Mouse (Mus musculus): ENCODE data around the gene Agrp. TPM values are rescaled to one million over a fixed set of nuclear protein-coding genes. Genes with fewer than 3 reads are reported as not detected.

Gene Agrp
- polyA plus RNA-seq, 1 experiment = not detected

- H3K4me1 ChIP-seq (ENCODE audit: control insufficient read depth, insufficient read depth, low read length) = no peaks in the 10 kb centered on the region
- TF ChIP-seq POLR2A (IDR thresholded peaks at IDR 0.05; ENCODE audit: insufficient read depth, low read length) = no peak
- TF ChIP-seq CTCF (IDR thresholded peaks at IDR 0.05; ENCODE audit: low read depth, low read length) = no peak
- no peak for TF ChIP-seq EP300 (IDR thresholded peaks at IDR 0.05; ENCODE audit: insufficient read depth, low read depth, low read length)
- no peaks in the 10 kb centered on the region for H3K27me3 ChIP-seq (ENCODE audit: control insufficient read depth, insufficient read depth, low read length, poor library complexity, severe bottlenecking)
- H3K4me3 ChIP-seq (ENCODE audit: low read depth, low read length) = no peak overlapping the region
- no peak overlapping the region for H3K9ac ChIP-seq (ENCODE audit: low read depth, poor library complexity, severe bottlenecking)
- H3K36me3 ChIP-seq (ENCODE audit: control insufficient read depth, insufficient read depth, low read length, poor library complexity, severe bottlenecking) = no peaks in the 10 kb centered on the region
- H3K9me3 ChIP-seq (replicated peaks; ENCODE audit: control insufficient read depth, insufficient read depth, low read length, poor library complexity, severe bottlenecking) = no peaks in the 10 kb centered on the region
- H3K27ac ChIP-seq (ENCODE audit: insufficient read depth, low read length) = no peak overlapping the region
Measured at GRCm38 (mm10) chr8:105550083-105550482, 87.1 kb downstream of the Agrp start.

DNA sequence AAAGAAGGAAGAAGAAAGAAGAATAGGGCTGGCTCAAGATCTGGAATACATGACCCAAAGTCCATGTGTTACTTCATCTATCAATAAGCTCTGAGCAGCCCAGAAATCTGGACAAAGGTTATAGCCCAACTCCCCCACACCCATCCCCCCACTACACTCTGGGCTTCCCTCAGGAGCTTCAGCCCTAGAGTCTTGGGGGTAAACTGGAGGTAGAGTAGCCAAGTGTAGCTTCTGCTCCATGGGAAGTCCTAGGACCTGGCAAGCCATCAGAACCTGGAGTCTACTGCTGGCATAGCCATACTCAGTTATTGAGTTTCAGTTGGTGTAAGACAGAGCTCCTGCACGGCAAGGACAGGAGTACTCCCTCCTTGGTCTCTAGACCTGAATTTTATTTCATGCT, 87.7 kb downstream of the Agrp start:
- Histone ChIP-seq H3K4me1 (ENCODE audit: control insufficient read depth, insufficient read depth, low read length) (no peaks in the 10 kb centered on the region), H3K27ac (ENCODE audit: insufficient read depth, low read length) (no peak overlapping the region), H3K9me3 (replicated peaks; ENCODE audit: control insufficient read depth, insufficient read depth, low read length, poor library complexity, severe bottlenecking) (no peaks in the 10 kb centered on the region), H3K27me3 (ENCODE audit: control insufficient read depth, insufficient read depth, low read length, poor library complexity, severe bottlenecking) (no peaks in the 10 kb centered on the region), H3K36me3 (ENCODE audit: control insufficient read depth, insufficient read depth, low read length, poor library complexity, severe bottlenecking) (no peaks in the 10 kb centered on the region), H3K9ac (ENCODE audit: low read depth, poor library complexity, severe bottlenecking) (no peak overlapping the region), H3K4me3 (ENCODE audit: low read depth, low read length) (no peak overlapping the region)
- no peak for TF ChIP-seq EP300 (IDR thresholded peaks at IDR 0.05; ENCODE audit: insufficient read depth, low read depth, low read length)
- TF ChIP-seq CTCF (IDR thresholded peaks at IDR 0.05; ENCODE audit: low read depth, low read length) = no peak
- no peak for TF ChIP-seq POLR2A (IDR thresholded peaks at IDR 0.05; ENCODE audit: insufficient read depth, low read length)

DNA sequence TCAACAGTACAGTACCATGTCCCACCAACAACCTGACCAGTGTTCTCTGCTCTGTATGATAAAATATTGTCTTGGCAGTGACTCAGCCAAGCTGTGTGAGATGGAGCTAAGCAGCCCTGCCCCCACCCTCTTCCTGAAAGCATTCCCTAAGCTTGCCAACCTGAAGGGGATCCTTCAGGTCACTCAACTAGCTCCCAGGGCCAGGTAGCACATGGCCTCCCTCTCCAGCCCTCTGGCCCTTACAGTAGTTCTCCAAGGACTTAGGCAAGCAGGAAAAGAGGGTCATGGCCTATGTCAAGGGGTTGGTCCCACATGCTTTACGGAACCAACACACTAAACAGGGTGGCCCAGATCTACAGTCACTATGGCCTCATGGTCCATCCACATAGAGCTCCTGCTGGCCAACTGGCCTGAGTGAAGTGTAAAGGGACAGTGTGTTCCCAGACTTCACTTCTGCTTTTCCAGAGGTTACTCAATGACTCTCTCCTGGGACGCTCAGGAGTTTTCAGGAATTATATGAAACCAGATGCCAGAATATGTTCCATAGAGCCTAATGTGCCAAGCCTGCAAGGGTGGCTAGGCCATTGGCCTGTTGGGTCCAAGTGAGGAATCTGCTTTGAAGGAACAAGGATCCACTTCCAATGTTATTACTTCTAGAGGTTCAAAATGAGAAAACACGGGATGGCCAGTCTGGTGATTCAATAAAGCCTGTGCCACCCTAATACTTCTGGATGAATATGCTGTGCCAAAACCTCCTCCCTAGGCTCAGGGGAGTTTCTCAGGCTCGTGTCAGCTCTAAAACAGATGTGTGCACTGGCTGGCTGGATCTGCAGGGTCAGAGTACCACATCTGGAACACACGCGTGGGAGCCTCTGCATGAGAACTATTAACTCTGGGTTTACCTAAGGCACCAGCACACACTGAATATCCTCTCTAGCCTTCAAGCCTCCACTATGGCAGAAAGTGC, 90.5 kb downstream of the Agrp start:
- no peak overlapping the region for H3K4me3 ChIP-seq (ENCODE audit: low read depth, low read length)
- H3K9me3 ChIP-seq (replicated peaks; ENCODE audit: control insufficient read depth, insufficient read depth, low read length, poor library complexity, severe bottlenecking) = no peaks in the 10 kb centered on the region
- TF ChIP-seq POLR2A (IDR thresholded peaks at IDR 0.05; ENCODE audit: insufficient read depth, low read length) (no peak), EP300 (IDR thresholded peaks at IDR 0.05; ENCODE audit: insufficient read depth, low read depth, low read length) (no peak), CTCF (IDR thresholded peaks at IDR 0.05; ENCODE audit: low read depth, low read length) (no peak)
- no peak overlapping the region for H3K9ac ChIP-seq (ENCODE audit: low read depth, poor library complexity, severe bottlenecking)
- H3K27me3 ChIP-seq (ENCODE audit: control insufficient read depth, insufficient read depth, low read length, poor library complexity, severe bottlenecking) = no peaks in the 10 kb centered on the region
- H3K27ac ChIP-seq (ENCODE audit: insufficient read depth, low read length) = no peak overlapping the region
- H3K4me1 ChIP-seq (ENCODE audit: control insufficient read depth, insufficient read depth, low read length) = no peaks in the 10 kb centered on the region
- H3K36me3 ChIP-seq (ENCODE audit: control insufficient read depth, insufficient read depth, low read length, poor library complexity, severe bottlenecking) = no peaks in the 10 kb centered on the region

DNA sequence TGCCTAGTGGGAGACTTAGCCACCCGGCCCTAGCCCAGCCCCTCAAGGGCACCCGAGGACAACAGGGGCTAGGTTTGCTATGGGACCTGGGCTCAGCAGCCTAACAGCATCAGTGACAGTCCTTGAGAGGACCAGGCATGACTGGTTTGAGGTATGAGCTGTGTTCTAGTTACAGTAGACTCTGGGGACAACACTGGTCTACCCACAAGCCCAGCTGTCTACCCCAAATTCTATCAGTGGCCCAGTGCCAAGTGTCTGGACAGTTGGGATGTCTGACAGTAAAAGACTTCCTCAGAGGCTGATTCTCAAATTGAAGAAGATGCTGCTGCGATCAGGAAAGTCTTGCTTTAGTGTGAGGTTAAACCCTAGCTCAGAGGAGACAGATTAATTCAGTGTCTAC, 91.9 kb downstream of the Agrp start:
- Histone ChIP-seq H3K27ac (ENCODE audit: insufficient read depth, low read length) (no peak overlapping the region), H3K27me3 (ENCODE audit: control insufficient read depth, insufficient read depth, low read length, poor library complexity, severe bottlenecking) (no peaks in the 10 kb centered on the region), H3K36me3 (ENCODE audit: control insufficient read depth, insufficient read depth, low read length, poor library complexity, severe bottlenecking) (no peaks in the 10 kb centered on the region), H3K9ac (ENCODE audit: low read depth, poor library complexity, severe bottlenecking) (no peak overlapping the region), H3K9me3 (replicated peaks; ENCODE audit: control insufficient read depth, insufficient read depth, low read length, poor library complexity, severe bottlenecking) (no peaks in the 10 kb centered on the region), H3K4me1 (ENCODE audit: control insufficient read depth, insufficient read depth, low read length) (no peaks in the 10 kb centered on the region), H3K4me3 (ENCODE audit: low read depth, low read length) (no peak overlapping the region)
- TF ChIP-seq POLR2A (IDR thresholded peaks at IDR 0.05; ENCODE audit: insufficient read depth, low read length) = no peak
- no peak for TF ChIP-seq CTCF (IDR thresholded peaks at IDR 0.05; ENCODE audit: low read depth, low read length)
- TF ChIP-seq EP300 (IDR thresholded peaks at IDR 0.05; ENCODE audit: insufficient read depth, low read depth, low read length) = no peak

- Histone ChIP-seq H3K27me3 (ENCODE audit: control insufficient read depth, insufficient read depth, low read length, poor library complexity, severe bottlenecking) (no peaks in the 10 kb centered on the region), H3K4me1 (ENCODE audit: control insufficient read depth, insufficient read depth, low read length) (no peaks in the 10 kb centered on the region), H3K4me3 (ENCODE audit: low read depth, low read length) (no peak overlapping the region), H3K9ac (ENCODE audit: low read depth, poor library complexity, severe bottlenecking) (no peak overlapping the region), H3K36me3 (ENCODE audit: control insufficient read depth, insufficient read depth, low read length, poor library complexity, severe bottlenecking) (no peaks in the 10 kb centered on the region), H3K27ac (ENCODE audit: insufficient read depth, low read length) (no peak overlapping the region), H3K9me3 (replicated peaks; ENCODE audit: control insufficient read depth, insufficient read depth, low read length, poor library complexity, severe bottlenecking) (no peaks in the 10 kb centered on the region)
- TF ChIP-seq CTCF (IDR thresholded peaks at IDR 0.05; ENCODE audit: low read depth, low read length) = no peak
- TF ChIP-seq POLR2A (IDR thresholded peaks at IDR 0.05; ENCODE audit: insufficient read depth, low read length) = no peak
- no peak for TF ChIP-seq EP300 (IDR thresholded peaks at IDR 0.05; ENCODE audit: insufficient read depth, low read depth, low read length)
Measured at GRCm38 (mm10) chr8:105544544-105545205, 92.5 kb downstream of the Agrp start.

DNA sequence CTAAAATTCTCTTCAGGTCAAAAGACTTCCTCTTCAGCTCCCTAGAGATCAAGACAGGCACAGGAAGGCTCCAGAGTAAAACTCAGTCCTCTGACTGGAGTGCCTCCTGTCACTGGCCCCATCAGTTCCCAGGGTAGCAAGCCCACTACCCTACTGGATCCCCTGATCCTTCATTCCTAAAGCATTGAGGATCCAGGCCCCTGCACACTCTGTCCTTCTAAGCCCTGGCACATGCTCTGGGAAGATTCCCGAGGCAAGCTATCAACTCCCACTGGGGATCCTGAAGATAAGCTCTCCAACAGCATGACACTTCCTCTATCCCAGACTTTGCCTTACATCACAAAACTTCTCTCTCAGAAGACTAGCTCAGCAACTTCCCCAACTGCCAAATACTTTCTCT, 93.5 kb downstream of the Agrp start:
- H3K4me1 ChIP-seq (ENCODE audit: control insufficient read depth, insufficient read depth, low read length) = no peaks in the 10 kb centered on the region

More for the DNA sequence above, 93.5 kb downstream of the Agrp start:
- TF ChIP-seq POLR2A (IDR thresholded peaks at IDR 0.05; ENCODE audit: insufficient read depth, low read length) = no peak
- TF ChIP-seq EP300 (IDR thresholded peaks at IDR 0.05; ENCODE audit: insufficient read depth, low read depth, low read length) = no peak
- TF ChIP-seq CTCF (IDR thresholded peaks at IDR 0.05; ENCODE audit: low read depth, low read length) = no peak
- H3K27ac ChIP-seq (ENCODE audit: insufficient read depth, low read length) = no peak overlapping the region
- H3K9ac ChIP-seq (ENCODE audit: low read depth, poor library complexity, severe bottlenecking) = no peak overlapping the region
- peaks cover 5% of the 10 kb centered on the region; the same call in 1 of the 2 replicates for H3K36me3 ChIP-seq (ENCODE audit: control insufficient read depth, insufficient read depth, low read length, poor library complexity, severe bottlenecking)
- no peak overlapping the region for H3K4me3 ChIP-seq (ENCODE audit: low read depth, low read length)
- H3K27me3 ChIP-seq (ENCODE audit: control insufficient read depth, insufficient read depth, low read length, poor library complexity, severe bottlenecking) = no peaks in the 10 kb centered on the region
- H3K9me3 ChIP-seq (replicated peaks; ENCODE audit: control insufficient read depth, insufficient read depth, low read length, poor library complexity, severe bottlenecking) = no peaks in the 10 kb centered on the region
